Mouse (Mus musculus) neural tube, embryonic 12.5 days (tissue): ENCODE measurements around the gene Pck2. TPM values are rescaled to one million over a fixed set of nuclear protein-coding genes. Genes with fewer than 3 reads are reported as not detected.

Experiments used
- ATAC-seq: fragments of 200-750 bp; cut with Nextera tagmentation; 2 replicates; pipeline ENCODE4 v1.8.0; 2017; ENCODE audit warnings: low read depth, mild to moderate bottlenecking, moderate TSS enrichment, moderate library complexity; ENCODE audit not compliant: low FRiP score
- H3K27ac ChIP-seq: fragments of 300-500 bp; sonication (generic); 2 replicates; pipeline ENCODE4 v1.5.1; 2016
- H3K27me3 ChIP-seq: fragments of 300-500 bp; sonication (generic); replicated peaks from 2 replicates; pipeline ENCODE4 v1.6.1; 2016; ENCODE audit warnings: mild to moderate bottlenecking
- H3K36me3 ChIP-seq: fragments of 300-500 bp; sonication (generic); 2 replicates; pipeline ENCODE4 v1.6.1; 2016; ENCODE audit warnings: mild to moderate bottlenecking
- H3K4me1 ChIP-seq: fragments of 300-500 bp; sonication (generic); 2 replicates; pipeline ENCODE4 v1.6.1; 2016
- H3K4me2 ChIP-seq: fragments of 300-500 bp; sonication (generic); replicated peaks from 2 replicates; pipeline ENCODE4 v1.6.1; 2016; ENCODE audit warnings: mild to moderate bottlenecking
- H3K4me3 ChIP-seq: fragments of 300-500 bp; sonication (generic); 2 replicates; pipeline ENCODE4 v1.5.1; 2016
- H3K9ac ChIP-seq: fragments of 300-500 bp; sonication (generic); 2 replicates; pipeline ENCODE4 v1.6.1; 2016; ENCODE audit warnings: mild to moderate bottlenecking
- H3K9me3 ChIP-seq: fragments of 300-500 bp; sonication (generic); 2 replicates; pipeline ENCODE4 v1.6.1; 2016; ENCODE audit warnings: mild to moderate bottlenecking
- WGBS: fragments of 180-500 bp; shearing (Covaris S2); methylation state at CpG from one replicate; pipeline ENCODE4 v1.1.7; 2016; 5-methylcytosine and 5-hydroxymethylcytosine counted together
- polyA plus RNA-seq: library from polyadenylated mRNA; unstranded; fragments of >200 nt; fragmentation: Nextera tagmentation; extraction: Ambion mirVana; gene quantifications from 2 replicates; pipeline ENCODE4 v1.2.1, GENCODE M21; 2016

The Pck2 gene
- 18.2 and 21.0 TPM in 2 replicates for polyA plus RNA-seq

DNA sequence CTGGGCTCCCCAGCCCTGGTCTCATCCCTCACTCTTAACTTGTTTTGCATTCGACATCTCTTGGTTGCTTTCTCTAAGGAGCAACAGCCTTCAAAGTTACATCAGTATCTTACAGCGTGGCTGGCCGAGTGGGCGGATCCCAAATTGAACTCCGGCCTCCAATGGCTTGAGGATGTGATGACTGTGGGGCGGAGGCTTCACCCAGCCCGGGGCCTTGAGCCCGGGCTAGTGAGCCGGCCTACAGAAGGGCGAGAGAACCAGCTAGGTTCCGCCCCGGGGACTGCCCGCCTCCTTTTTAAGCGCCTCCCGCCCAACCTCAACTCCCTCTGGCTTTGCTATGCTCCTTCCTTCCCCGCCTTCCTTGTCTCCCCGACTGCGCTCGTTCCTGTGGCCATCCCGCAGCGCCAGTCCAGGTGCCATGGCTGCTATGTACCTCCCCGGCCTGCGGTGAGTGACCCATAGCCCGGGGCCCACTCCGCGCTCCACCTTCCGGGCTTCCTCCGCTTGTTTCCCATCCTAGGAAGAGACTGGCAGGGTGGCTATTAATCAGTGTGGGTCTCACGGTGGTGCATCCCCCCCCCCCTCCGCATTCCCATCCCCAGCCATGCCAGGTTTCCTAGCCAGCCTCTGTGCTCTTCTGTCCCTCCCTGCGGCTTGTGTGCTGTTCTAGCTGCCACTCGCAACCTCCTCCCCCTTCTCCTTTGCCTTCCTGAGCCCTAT lies at the start of gene Pck2:
Gene Pck2, plus strand, starts transcription at position 200 of the 720 bp plus-strand sequence.
- under 1% methylated on average over 32 of the region's 32 CpGs for WGBS
- Histone ChIP-seq H3K36me3 (peaks cover 6% of the 10 kb centered on the region; the same call in 1 of the 2 replicates), H3K9me3 (no peaks in the 10 kb centered on the region), H3K27ac (0 out of 2 replicates have a peak within 1 kb of the TSS, but pooled peaks have one; percentile 1), H3K9ac (peak within 1 kb of the TSS; percentile 63), H3K4me3 (peak within 1 kb of the TSS; percentile 50), H3K4me1 (peaks cover 20% of the 10 kb centered on the region), H3K27me3 (no peaks in the 10 kb centered on the region), H3K4me2 (peak within 1 kb of the TSS; percentile 83)
- peak; percentile 81 for ATAC-seq

DNA sequence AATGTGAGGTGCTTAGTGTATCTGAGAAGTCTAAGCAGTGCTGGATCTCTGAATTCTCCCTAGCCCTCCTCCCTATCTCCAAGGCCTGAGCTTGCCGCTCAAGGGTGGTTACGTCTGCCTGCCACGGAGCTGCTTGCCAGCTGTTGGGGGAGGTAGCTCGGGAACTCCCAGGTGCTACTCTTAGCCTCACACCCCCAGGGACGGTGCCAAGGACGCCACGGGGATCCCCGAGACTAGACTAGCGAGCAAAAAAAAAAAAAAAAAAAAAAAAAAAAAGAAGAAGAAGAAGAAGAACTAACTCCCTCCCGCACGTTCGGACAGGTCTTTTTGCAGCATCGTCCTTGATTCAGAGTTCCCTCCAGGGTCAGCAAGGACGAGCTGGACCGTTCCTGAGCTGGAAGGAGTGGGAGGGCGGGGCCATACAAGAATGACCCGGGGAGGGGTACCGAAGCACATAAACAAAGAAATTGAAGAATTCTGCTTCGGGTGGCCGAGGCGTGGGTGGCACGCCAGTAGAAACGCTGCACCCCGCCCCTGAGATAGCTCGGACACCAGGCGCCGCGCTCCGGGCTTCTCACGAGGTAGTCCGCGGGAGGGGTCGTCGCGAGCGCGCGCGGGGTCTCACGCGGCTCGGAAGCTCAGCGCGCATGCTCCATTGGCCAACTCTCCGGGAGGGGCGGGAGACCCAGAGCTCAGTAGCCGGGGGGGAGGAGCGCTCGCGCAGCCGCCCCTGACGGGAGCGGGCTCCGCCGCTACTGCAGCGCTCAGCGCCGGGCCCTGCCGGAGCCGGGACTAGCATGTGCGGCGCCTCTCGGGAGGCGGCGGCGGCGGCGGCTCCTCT lies 49.5 kb upstream of the Pck2 start, which contains the start of gene Carmil3:
Gene Carmil3, plus strand, starts transcription at position 291 of the 841 bp plus-strand sequence.
- Histone ChIP-seq H3K9me3 (no peaks in the 10 kb centered on the region), H3K27ac (peak within 1 kb of the TSS; percentile 79), H3K36me3 (peaks cover 22% of the 10 kb centered on the region), H3K4me2 (peak within 1 kb of the TSS; percentile 85), H3K27me3 (no peaks in the 10 kb centered on the region), H3K4me1 (peaks cover 17% of the 10 kb centered on the region), H3K4me3 (peak within 1 kb of the TSS; percentile 79), H3K9ac (peak within 1 kb of the TSS; percentile 86)
- peak; percentile 90 for ATAC-seq
- under 1% methylated on average over 65 of the region's 68 CpGs for WGBS

DNA sequence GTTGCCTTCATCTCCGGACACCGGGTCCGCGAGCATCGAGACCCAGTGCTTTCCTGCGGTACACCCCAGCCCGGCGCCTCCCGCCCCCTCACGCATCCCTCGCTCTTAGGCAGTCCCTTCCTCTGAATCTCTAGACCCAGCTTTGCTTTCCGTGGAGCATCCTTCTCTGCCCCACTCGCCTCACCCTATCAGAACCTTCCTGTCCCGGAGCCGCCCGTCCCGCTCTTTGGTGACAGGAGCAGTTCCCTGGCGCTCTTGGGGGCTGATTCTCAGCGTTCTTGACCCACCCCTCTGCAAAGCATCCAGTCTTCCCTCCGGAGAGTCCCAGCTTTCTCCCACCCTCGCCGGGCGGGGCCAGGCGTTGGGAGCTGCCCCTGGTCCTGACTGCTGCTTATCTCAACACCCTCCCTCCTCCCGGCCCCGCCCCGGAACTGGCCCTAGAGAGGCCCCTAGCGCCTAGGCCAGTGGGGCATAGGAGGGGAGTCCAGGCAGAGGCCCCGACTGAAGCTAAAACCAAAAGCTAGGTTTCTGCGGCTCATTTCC lies 48.7 kb upstream of the Pck2 start:
- peak overlapping the region; percentile 79 for H3K27ac ChIP-seq
- WGBS, result 1% methylated on average over 30 of the region's 30 CpGs
- no peaks in the 10 kb centered on the region for H3K9me3 ChIP-seq
- no peaks in the 10 kb centered on the region for H3K27me3 ChIP-seq
- peak overlapping the region; percentile 86 for H3K9ac ChIP-seq
- peak overlapping the region; percentile 79 for H3K4me3 ChIP-seq
- peaks cover 17% of the 10 kb centered on the region for H3K4me1 ChIP-seq
- peak; percentile 85 for ATAC-seq
- H3K36me3 ChIP-seq, result peaks cover 27% of the 10 kb centered on the region
- peak overlapping the region; percentile 85 for H3K4me2 ChIP-seq

DNA sequence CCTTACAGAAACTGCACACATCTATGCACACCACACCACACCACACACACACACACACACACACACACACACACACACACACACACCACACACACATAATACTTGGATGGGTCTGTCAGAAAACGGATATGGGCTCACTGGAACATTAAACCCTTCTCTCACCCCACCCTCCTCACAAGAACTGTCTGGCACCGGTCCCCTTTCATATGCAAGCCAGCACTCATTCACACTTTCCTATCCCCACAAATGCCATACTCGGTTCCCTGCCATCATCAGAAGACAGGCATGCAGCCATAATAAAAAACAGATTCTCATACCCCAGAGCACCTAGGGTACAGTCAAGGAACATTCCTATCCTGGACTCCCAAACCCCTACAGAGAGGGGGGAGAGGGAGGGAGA lies 48.0 kb upstream of the Pck2 start:
- WGBS, result 46% methylated on average over 3 of the region's 3 CpGs
- peak overlapping the region; percentile 85 for H3K4me2 ChIP-seq
- H3K4me3 ChIP-seq, result no peak overlapping the region
- H3K9me3 ChIP-seq, result no peaks in the 10 kb centered on the region
- 0 out of 2 replicates have a peak overlapping the region, but pooled peaks have one; percentile 13 for H3K9ac ChIP-seq
- no peak for ATAC-seq
- peaks cover 17% of the 10 kb centered on the region for H3K4me1 ChIP-seq
- peaks cover 30% of the 10 kb centered on the region for H3K36me3 ChIP-seq
- no peak overlapping the region for H3K27ac ChIP-seq
- H3K27me3 ChIP-seq, result no peaks in the 10 kb centered on the region

DNA sequence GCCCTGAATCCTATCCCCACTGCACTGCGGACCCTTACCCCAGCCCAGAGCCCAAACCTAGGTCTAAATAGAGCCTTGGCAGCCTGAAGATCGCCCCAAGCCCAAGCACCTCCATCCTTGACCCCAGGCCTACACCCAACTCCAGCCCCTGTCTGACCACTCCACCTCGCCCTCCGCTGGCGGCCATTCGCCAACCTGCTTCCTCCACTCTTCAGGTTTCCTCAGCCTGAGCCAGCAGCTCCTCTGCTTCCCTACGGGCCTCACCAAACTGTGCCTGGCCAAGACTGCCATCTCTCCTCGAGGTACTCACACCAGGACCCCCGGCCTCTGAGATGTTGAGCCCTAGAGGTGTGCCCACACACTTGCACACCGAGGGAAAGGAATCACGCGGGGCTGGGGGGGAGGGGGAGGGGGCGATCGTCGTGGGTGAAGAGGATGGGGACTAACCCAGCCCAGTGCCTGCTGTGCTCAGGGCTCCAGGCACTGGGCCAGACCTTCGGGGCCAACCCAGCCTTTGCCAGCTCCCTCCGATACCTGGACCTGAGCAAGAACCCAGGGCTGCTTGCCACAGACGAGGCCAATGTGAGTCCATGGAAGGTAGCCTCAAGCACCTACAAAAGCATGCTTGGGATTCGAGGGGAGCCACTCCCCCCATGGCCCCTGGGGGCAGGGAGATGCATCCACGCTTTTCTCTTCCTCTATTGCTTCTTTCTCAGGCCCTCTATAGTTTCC lies 44.4 kb upstream of the Pck2 start:
- Histone ChIP-seq H3K27me3 (no peaks in the 10 kb centered on the region), H3K4me3 (no peak overlapping the region), H3K9me3 (no peaks in the 10 kb centered on the region), H3K36me3 (peaks cover 58% of the 10 kb centered on the region), H3K27ac (no peak overlapping the region), H3K4me1 (peaks cover 12% of the 10 kb centered on the region), H3K4me2 (no peak overlapping the region), H3K9ac (no peak overlapping the region)
- WGBS, result 75% methylated on average over 20 of the region's 20 CpGs
- ATAC-seq, result no peak

DNA sequence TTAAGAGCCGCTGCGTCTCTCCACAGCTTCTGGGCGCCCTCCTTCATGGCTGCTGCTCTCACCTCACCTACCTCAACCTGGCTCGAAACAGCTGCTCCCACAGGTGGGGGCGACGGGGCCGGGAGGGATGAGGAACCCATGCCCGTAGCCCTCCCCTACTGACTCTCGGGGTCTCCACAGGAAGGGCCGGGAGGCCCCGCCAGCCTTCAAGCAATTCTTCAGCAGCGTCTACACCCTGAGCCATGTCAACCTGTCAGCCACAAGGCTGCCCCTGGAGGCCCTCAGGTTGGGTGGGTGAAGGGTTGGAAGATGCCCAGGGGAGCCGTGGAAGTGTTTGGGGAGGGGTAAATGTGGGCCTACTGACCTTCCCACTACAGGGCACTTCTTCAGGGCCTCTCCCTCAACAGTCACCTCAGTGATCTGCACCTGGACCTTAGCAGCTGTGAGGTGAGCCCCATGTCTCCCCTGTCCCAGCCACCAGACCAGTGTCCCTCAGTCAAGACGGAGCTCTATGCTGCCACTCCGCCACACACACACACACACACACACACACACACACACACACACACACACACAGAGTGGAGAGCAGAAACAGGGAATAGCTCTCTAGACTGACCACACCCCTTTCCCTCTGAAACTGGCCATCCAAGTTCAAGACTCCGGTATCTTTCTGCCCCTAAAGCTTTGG lies 43.2 kb upstream of the Pck2 start:
- ATAC-seq, result peak; percentile 44; the same call in 1 of the 2 replicates
- H3K9ac ChIP-seq, result no peak overlapping the region
- no peak overlapping the region for H3K4me2 ChIP-seq
- 77% methylated on average over 16 of the region's 16 CpGs for whole genome bisulfite sequencing
- H3K27me3 ChIP-seq, result no peaks in the 10 kb centered on the region
- H3K4me3 ChIP-seq, result no peak overlapping the region
- peaks cover 64% of the 10 kb centered on the region for H3K36me3 ChIP-seq
- H3K4me1 ChIP-seq, result peaks cover 7% of the 10 kb centered on the region
- no peak overlapping the region for H3K27ac ChIP-seq
- no peaks in the 10 kb centered on the region for H3K9me3 ChIP-seq

DNA sequence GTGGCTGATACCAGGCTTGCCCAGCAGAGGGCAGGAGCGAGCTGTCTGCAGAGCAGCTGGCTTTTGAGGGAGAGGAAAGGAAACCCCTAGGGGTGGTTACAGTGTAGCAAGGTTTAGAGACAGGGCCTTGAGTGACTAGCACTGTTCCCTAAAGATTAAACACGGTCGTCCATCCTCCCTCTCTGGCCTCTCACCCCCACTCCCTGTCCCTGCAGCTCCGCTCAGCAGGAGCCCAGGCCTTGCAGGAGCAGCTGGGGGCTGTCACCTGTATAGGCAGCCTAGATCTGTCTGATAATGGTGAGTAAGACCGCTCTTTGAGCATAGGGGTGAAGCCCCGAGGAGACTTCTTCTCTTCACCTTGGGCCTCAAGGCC lies 42.6 kb upstream of the Pck2 start:
- ATAC-seq, result peak; percentile 64
- Histone ChIP-seq H3K4me1 (0 out of 2 replicates have a peak, but pooled peaks cover 2% of the 10 kb centered on the region), H3K36me3 (peaks cover 68% of the 10 kb centered on the region), H3K27ac (no peak overlapping the region), H3K4me3 (no peak overlapping the region), H3K27me3 (no peaks in the 10 kb centered on the region), H3K9ac (no peak overlapping the region), H3K4me2 (no peak overlapping the region), H3K9me3 (no peaks in the 10 kb centered on the region)
- 39% methylated on average over 6 of the region's 6 CpGs for WGBS

DNA sequence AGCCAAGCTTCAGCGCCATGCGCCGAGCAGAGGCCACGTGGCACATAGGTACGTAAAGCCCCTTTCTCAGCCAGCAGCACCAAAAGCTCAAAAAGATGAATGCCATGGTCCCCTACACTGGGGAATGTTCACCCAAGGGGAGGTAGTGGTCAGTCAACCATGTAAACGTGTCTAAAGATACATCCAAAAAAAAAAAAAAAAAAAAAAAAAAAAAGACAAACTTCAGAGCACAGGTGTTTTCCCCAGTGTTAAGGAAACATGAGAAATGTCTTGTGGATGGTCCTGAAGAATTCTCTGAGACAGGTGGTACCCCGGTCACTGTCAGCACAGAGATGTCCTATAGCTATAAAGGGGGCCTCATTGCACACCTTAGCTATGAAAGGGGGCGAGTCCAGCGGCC lies 34.5 kb upstream of the Pck2 start:
- Histone ChIP-seq H3K4me1 (peaks cover 7% of the 10 kb centered on the region; the same call in 1 of the 2 replicates), H3K9me3 (no peaks in the 10 kb centered on the region), H3K4me2 (no peak overlapping the region), H3K9ac (no peak overlapping the region), H3K36me3 (peaks cover 20% of the 10 kb centered on the region), H3K27ac (no peak overlapping the region), H3K4me3 (no peak overlapping the region), H3K27me3 (0 out of 2 replicates have a peak, but pooled peaks cover 4% of the 10 kb centered on the region)
- WGBS, result 89% methylated on average over 9 of the region's 9 CpGs
- ATAC-seq, result no peak

DNA sequence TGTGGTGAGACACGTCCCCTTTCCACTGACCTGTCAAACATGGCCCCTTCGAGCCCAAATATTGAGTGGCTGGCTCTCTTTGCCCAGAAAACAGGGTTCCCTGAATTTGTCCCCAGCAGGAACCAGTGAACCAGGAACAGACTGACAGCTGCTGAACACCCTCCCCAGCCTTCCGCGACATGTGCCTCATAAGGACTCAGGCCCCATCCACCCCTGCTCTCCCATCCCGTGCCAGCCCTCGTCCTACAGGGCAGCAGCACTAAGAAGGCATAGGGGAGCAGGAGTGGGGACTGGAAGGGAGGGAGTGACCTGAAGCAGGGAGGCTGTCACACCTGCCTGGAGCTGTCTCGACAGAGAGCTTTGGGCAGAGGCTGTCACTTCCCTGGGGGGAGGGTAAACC lies 32.3 kb upstream of the Pck2 start:
- Histone ChIP-seq H3K9ac (no peak overlapping the region), H3K4me2 (no peak overlapping the region), H3K4me1 (peaks cover 13% of the 10 kb centered on the region; the same call in 1 of the 2 replicates), H3K27me3 (0 out of 2 replicates have a peak, but pooled peaks cover 4% of the 10 kb centered on the region), H3K27ac (no peak overlapping the region), H3K9me3 (no peaks in the 10 kb centered on the region), H3K4me3 (no peak overlapping the region), H3K36me3 (peaks cover 7% of the 10 kb centered on the region)
- WGBS, result 62% methylated on average over 7 of the region's 7 CpGs
- no peak for ATAC-seq

DNA sequence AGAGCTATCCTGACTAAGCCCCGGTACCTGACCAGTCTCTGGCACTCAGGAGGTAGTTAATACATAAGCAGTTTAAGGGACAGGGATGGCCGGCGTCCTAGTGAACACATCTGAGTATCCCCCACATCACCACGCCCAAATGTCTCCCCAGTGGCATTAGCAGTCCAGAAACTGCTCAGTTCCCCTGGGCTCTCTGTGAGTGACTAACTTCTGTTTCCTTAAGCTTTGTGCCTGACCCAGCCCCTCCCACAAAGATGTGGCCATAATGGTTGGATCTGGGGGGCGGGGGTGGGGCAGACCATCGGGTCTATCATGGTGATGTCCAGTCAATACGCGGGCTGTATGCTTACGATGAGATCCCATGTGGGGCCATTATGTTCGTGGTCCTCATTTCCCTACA lies 30.5 kb upstream of the Pck2 start:
- H3K27me3 ChIP-seq, result 0 out of 2 replicates have a peak, but pooled peaks cover 4% of the 10 kb centered on the region
- no peak overlapping the region for H3K4me2 ChIP-seq
- H3K4me3 ChIP-seq, result no peak overlapping the region
- no peak overlapping the region for H3K27ac ChIP-seq
- no peaks in the 10 kb centered on the region for H3K9me3 ChIP-seq
- peaks cover 13% of the 10 kb centered on the region; the same call in 1 of the 2 replicates for H3K4me1 ChIP-seq
- peaks cover 5% of the 10 kb centered on the region for H3K36me3 ChIP-seq
- H3K9ac ChIP-seq, result no peak overlapping the region
- 78% methylated on average over 10 of the region's 10 CpGs for WGBS
- no peak for ATAC-seq
